Mouse (Mus musculus) myocyte (in vitro differentiated cells): Measurements from ENCODE around the gene Gm34302. TPM values are rescaled to one million over a fixed set of nuclear protein-coding genes. Genes with fewer than 3 reads are reported as not detected.
A peak's percentile ranks its signal among the peaks of the same experiment; 100 is the strongest.

Source experiments
- H3K27me3 ChIP-seq: one replicate; pipeline ENCODE4 v1.6.1; 2011; ENCODE audit not compliant: control insufficient read depth, insufficient read depth, insufficient read length
- H3K36me3 ChIP-seq: one replicate; pipeline ENCODE4 v1.6.1; 2011; ENCODE audit not compliant: control insufficient read depth, insufficient read depth
- H3K4me2 ChIP-seq: one replicate; pipeline ENCODE4 v1.6.1; 2011; ENCODE audit warnings: low read depth, control low read depth
- H3K4me3 ChIP-seq: one replicate; pipeline ENCODE4 v1.5.1; 2011; ENCODE audit warnings: mild to moderate bottlenecking, control low read depth, moderate library complexity
- H3K79me2 ChIP-seq: one replicate; pipeline ENCODE4 v1.6.1; 2011; ENCODE audit not compliant: control insufficient read depth, insufficient read depth
- H3ac ChIP-seq: one replicate; pipeline ENCODE4 v1.6.1; 2011; ENCODE audit not compliant: control insufficient read depth, insufficient read length
- CEBPB ChIP-seq: IDR thresholded peaks from 2 replicates; pipeline ENCODE4 v1.6.1; 2011; ENCODE audit warnings: mild to moderate bottlenecking, moderate library complexity; ENCODE audit not compliant: poor library complexity, insufficient read depth, severe bottlenecking
- E2F4 ChIP-seq: IDR thresholded peaks from one replicate; pipeline ENCODE4 v1.6.1; 2011; ENCODE audit warnings: mild to moderate bottlenecking, control low read depth, moderate library complexity; ENCODE audit not compliant: insufficient read depth
- MYOD1 ChIP-seq, 3 experiments: IDR thresholded peaks; one replicate each; pipeline ENCODE4 v1.6.1; 2011; ENCODE audit warnings: control low read depth in 2 of 3, low read depth in 2 of 3, mild to moderate bottlenecking in 2 of 3, moderate library complexity in 1 of 3; ENCODE audit not compliant: insufficient read length in 2 of 3, control insufficient read depth in 1 of 3
- MYOG ChIP-seq, 3 experiments: IDR thresholded peaks; one replicate each; pipeline ENCODE4 v1.6.1; 2011; ENCODE audit warnings: control low read depth in 2 of 3, low read depth in 2 of 3, mild to moderate bottlenecking in 2 of 3; ENCODE audit not compliant: insufficient read length in 2 of 3, control insufficient read depth in 1 of 3, insufficient read depth in 1 of 3
- POLR2A ChIP-seq: IDR thresholded peaks from one replicate; pipeline ENCODE4 v1.6.1; 2011; ENCODE audit warnings: low read depth, mild to moderate bottlenecking, control low read depth, moderate library complexity; ENCODE audit not compliant: insufficient read length
- TCF12 ChIP-seq: IDR thresholded peaks from one replicate; pipeline ENCODE4 v1.6.1; 2011; ENCODE audit warnings: mild to moderate bottlenecking, control low read depth; ENCODE audit not compliant: poor library complexity, insufficient read depth, severe bottlenecking
- TCF3 ChIP-seq: IDR thresholded peaks from one replicate; pipeline ENCODE4 v1.6.1; 2011; ENCODE audit warnings: low read depth, control low read depth; ENCODE audit not compliant: insufficient read length
- polyA plus RNA-seq: library from polyadenylated mRNA; unstranded; fragments of >200 nt; fragmentation: generic; extraction: Trizol; gene quantifications from one replicate; pipeline ENCODE4 v1.2.1, GENCODE M21; 2012; ENCODE audit warnings: missing spikeins

Gene Gm34302
- polyA plus RNA-seq, 1 experiment: 1.5 TPM

- Histone ChIP-seq H3K4me3 (no peak overlapping the region), H3ac (no peak overlapping the region)
- TF ChIP-seq POLR2A (no peak), MYOD1 (IDR thresholded peaks at IDR 0.05; ENCODE audit: control insufficient read depth in 1 of 3, insufficient read length in 2 of 3, low read depth in 2 of 3) (peak; percentile 30 to 50 (median 45)), MYOG (IDR thresholded peaks at IDR 0.05; ENCODE audit: control insufficient read depth in 1 of 3, insufficient read depth in 1 of 3, insufficient read length in 2 of 3, low read depth in 2 of 3) (peak in 2 of 3 experiments; percentile 36 to 62), TCF12 (peak; percentile 71), CEBPB (peak; percentile 96), E2F4 (no peak)
Observed at GRCm38 (mm10) chr3:63439738-63440137, 43.9 kb downstream of the Gm34302 start.

GRCm38 (mm10) chr3:63438898-63439297 is 44.8 kb downstream of the Gm34302 start:
- TF ChIP-seq TCF12 (no peak), TCF3 (no peak), E2F4 (no peak)
- H3K36me3 ChIP-seq: no peaks in the 10 kb centered on the region
- no peak overlapping the region for H3K4me2 ChIP-seq
- H3ac ChIP-seq: no peak overlapping the region
- H3K27me3 ChIP-seq: no peaks in the 10 kb centered on the region
- H3K4me3 ChIP-seq: no peak overlapping the region
- no peaks in the 10 kb centered on the region for H3K79me2 ChIP-seq

More at GRCm38 (mm10) chr3:63439738-63440137, 43.9 kb downstream of the Gm34302 start:
- H3K36me3 ChIP-seq: no peaks in the 10 kb centered on the region
- H3K79me2 ChIP-seq: no peaks in the 10 kb centered on the region
- no peaks in the 10 kb centered on the region for H3K27me3 ChIP-seq
- H3K4me2 ChIP-seq: peak overlapping the region; percentile 48

Other genes with a start within 250 kb of the Gm34302 start
- gene Mme, start 242.3 kb downstream of the Gm34302 start, polyA plus RNA-seq: not detected